Mouse (Mus musculus): ENCODE measurements around the gene Stt3a.

- no peak for TF ChIP-seq POLR2A (IDR thresholded peaks at IDR 0.05; ENCODE audit: extremely low read depth, insufficient read depth, low read length)
- TF ChIP-seq CTCF (IDR thresholded peaks at IDR 0.05; ENCODE audit: extremely low read depth, insufficient read depth, low read length), result no peak
Measured at GRCm38 (mm10) chr9:36801961-36802360, 34.5 kb upstream of the Stt3a start.
